Mouse (Mus musculus): Measurements from ENCODE around the gene Rrp8.

Gene Rrp8

GRCm38 (mm10) chr7:105736911-105737521 is at the start of gene Rrp8:
Rrp8 (minus strand) TSS chr7:105737385.
- peak; percentile 54 for DNase-seq (ENCODE audit: low spot score)

DNA sequence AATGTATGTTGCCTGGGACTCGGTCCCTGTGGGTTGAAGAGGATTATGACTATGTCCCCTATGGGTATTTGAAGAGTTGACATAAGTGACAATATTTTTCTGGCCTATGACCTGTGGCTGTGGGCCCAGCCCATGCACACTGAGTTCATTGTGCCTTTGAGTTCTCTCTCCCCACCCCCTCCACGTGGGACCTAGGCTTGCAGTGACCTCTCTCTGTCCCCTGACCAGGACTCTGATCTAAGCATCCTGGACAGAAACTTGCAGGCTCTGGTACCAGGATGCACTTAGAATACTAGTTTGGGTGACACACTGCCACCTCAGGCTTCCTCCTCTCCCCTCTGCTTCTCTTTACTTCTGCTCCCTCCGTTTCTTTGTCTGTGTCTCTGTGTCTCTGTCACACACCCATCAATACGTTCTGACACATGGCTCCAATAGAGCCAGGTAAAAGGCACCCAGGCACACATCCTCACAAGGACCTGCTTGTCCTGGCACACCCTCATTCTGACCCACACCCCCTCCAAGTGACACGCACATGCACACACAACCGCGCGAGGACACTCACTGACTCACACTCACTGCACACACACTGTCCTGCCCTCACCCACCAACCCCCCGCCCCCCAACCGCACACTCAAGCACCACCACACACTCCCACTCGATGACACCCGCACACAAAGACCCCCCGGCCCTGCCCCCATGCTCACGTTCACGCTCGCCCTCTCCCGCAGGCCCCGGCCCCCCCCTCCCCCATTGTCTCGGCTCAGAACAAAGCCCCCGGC is 49.5 kb upstream of the Rrp8 start:
- DNase-seq (ENCODE audit: low spot score), result no peak

- DNase-seq (ENCODE audit: low spot score), result no peak
Observed at GRCm38 (mm10) chr7:105784556-105784955, 47.4 kb upstream of the Rrp8 start.

DNA sequence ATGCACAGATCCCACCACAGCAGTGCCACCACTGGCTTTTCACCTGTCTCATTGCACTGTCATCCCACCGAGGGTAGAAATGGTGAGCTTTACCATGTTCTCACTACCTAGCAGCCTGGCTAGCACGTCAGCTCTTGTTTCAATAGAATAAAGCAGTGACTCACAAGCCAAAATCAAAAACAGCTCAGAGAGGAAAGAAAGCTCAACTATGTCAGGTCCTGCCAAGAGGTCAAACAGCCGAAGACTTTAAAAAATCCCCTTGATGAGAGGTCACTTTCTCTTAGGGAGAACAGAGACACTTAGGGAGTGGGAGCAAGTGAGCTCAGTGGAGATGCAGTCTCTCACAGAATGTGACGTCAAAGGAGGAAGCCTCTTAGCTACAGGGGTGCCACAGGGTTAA is 46.7 kb upstream of the Rrp8 start:
- DNase-seq (ENCODE audit: low spot score), result no peak

GRCm38 (mm10) chr7:105778553-105779265 is 41.5 kb upstream of the Rrp8 start:
- peak; percentile 39 for DNase-seq (ENCODE audit: low spot score)

DNA sequence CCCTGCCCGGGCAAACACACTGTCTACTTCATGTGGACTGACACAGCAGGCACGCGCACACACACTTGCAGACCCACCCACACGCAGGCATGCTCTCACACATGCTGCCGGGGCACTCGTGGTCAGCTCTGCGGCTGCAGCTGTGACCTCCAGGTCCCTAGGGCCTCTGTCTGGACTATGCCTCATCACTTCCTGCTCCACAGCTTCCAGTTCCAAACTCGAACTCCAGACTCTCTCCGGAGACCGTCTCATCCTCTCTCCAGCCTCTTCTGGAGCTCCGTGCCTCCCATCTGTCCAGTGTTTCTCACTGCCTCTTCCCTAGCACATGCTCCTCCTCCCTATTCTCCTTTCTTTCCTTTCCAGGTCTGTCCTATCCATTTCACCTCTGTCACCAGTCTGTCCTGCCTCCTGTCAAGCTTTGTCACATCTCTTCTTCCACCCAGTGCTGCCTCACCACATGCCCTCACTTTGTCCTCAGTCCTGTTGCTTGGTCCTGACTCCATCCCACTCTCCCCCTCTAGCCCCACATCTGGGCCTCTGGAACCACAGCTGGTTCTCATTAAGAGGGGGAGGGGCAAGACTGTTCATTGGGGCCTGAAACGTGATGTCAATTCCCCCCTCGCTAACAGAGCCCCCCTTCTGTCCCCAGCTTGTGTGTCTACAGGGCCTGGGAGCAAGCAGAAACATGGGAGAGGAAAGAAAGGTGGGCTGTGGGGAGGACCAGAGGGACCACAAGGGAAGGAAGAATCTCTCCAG is 40.8 kb upstream of the Rrp8 start:
- peak; percentile 43 for DNase-seq (ENCODE audit: low spot score)

DNA sequence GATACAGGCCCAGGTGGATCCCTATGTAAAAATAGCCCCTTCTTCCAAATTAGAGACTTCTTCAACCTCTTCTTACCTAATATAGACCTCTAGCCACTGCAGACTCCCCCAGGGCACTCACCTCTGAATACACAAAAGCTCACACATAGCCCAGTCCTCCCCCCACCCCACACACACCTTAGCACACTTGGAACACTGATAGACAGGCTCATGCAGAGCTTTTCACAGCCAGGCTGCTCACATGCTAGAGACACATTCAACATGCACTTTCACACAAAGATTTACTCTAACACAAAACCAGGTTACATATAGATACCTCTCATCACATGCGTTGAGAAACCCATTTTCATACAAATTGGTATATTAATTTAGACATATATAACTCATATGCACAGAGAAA is 40.1 kb upstream of the Rrp8 start:
- no peak for DNase-seq (ENCODE audit: low spot score)

- no peak for DNase-seq (ENCODE audit: low spot score)
Observed at GRCm38 (mm10) chr7:105776026-105776425, 38.8 kb upstream of the Rrp8 start.

DNA sequence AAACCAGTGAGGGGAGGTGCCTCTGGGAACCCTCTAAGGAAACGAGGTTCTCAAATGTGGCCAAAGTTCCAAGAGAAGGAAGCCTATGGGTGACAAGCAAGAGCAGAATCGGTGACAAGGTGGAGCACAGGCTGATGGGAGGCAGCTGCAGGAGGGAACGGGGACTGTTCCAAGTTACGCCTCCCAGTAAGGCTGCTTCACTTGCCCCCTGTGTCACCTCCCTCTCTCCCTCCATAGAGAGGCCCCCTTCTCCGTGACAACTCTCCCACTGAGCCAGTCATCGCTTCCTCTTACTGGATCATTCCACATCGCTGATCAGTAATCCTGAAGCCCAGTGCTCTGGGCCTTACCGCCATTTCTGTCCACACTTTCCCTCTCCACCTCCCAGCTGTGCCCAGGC is 37.5 kb upstream of the Rrp8 start:
- no peak for DNase-seq (ENCODE audit: low spot score)

DNA sequence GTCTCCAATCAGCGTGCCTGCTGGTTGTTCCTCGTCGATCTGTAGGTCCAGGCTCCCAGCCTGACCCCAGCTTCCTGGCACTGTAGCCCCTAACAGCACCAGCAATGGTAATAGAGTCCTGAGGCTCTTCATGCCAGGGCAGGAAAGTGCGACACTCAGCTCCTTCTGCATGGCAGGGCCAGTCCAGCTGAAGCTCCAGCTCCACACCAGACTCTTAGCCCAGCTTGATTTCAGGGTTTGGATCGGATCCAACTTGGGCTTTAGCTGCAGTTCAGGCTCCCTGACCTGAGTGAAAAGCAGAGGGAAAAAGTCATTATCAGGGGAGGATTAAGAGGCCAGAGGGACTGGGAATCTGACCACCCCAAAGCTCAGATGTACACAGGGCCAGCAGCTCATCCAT is 35.9 kb upstream of the Rrp8 start:
- DNase-seq (ENCODE audit: low spot score), result no peak

DNA sequence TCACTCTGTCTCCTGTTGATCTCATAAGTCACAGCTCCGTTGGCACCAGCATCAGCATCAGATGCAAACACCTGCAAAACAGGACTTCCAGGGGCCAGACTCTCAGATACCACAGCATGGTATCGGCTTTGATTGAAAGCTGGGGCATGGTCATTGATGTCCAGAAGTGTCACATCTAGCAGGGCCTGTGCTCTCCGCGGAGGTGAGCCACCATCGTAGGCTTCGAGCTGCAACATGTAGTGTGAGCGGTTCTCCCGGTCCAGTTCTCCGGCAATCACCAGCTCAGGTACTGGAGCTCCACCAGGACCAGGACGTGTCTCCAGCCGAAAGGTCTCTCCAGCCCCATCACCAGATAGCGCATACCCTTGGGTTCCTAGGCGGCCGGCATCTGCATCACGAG is 35.1 kb upstream of the Rrp8 start:
- DNase-seq (ENCODE audit: low spot score), result no peak

DNA sequence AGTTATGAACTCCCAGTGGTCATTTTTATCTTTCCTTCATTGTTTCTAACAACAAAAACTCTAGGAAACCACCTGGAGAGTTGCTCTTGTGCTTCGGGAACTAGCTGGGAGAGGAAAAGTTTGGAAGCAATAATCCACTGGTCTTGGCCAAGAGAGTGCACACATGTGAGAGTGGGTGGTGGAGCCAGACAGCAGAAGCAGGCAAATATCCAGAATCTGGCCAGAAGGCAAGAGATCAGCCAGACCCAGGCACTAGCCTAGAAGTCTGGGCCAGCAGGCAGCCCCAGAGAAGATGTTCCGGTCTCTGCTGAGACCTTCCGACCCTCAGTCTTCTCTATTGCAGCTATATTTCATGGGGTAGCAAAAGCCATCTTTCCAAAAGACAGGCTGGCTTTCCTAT is 32.8 kb upstream of the Rrp8 start:
- no peak for DNase-seq (ENCODE audit: low spot score)

- DNase-seq (ENCODE audit: low spot score), result peak; percentile 26
Observed at GRCm38 (mm10) chr7:105767729-105768165, 30.6 kb upstream of the Rrp8 start.

DNA sequence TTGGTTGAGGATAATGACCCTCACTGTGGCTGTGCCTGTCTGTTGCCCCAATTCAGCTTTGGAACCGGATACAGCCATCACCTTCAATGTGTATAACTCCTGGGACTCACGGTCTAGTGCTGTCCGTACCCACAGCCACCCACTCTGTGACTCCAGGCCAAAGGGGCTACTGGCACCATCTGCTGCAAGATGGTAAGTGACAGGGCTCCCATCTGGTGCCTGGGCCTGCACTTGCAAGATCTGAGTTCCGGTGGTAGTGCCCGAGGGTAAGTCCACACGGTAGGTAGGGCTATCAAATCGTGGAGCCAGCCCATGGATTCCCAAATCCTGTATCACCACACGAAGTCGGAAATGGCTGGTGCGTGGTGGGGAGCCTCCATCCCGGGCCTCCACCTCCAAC is 27.1 kb upstream of the Rrp8 start:
- no peak for DNase-seq (ENCODE audit: low spot score)

GRCm38 (mm10) chr7:105762517-105763270 is 25.5 kb upstream of the Rrp8 start:
- no peak for DNase-seq (ENCODE audit: low spot score)

GRCm38 (mm10) chr7:105761813-105762484 is 24.8 kb upstream of the Rrp8 start:
- peak; percentile 48 for DNase-seq (ENCODE audit: low spot score)

DNA sequence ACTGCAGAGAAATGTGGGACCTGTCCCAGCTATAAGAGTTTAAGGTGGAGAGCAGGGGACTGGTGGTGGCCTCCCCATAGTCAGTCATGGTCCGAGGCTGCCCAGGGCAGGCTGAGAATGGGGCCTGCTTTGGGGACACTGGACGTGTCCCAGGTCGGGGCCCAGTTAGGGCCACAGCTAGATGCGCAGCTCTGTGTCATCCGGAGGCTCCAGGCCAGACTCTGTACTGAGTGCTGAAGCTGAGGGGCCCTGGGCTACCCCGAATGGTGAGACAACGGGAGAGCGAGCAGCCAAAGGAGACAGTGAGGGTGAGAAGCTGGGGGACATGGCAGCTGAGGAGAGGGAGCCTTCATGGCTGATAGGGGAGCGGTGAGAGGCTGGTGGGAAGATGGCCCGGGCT is 16.1 kb upstream of the Rrp8 start:
- no peak for DNase-seq (ENCODE audit: low spot score)

- DNase-seq (ENCODE audit: low spot score), result no peak
Observed at GRCm38 (mm10) chr7:105752716-105753115, 15.5 kb upstream of the Rrp8 start.

DNA sequence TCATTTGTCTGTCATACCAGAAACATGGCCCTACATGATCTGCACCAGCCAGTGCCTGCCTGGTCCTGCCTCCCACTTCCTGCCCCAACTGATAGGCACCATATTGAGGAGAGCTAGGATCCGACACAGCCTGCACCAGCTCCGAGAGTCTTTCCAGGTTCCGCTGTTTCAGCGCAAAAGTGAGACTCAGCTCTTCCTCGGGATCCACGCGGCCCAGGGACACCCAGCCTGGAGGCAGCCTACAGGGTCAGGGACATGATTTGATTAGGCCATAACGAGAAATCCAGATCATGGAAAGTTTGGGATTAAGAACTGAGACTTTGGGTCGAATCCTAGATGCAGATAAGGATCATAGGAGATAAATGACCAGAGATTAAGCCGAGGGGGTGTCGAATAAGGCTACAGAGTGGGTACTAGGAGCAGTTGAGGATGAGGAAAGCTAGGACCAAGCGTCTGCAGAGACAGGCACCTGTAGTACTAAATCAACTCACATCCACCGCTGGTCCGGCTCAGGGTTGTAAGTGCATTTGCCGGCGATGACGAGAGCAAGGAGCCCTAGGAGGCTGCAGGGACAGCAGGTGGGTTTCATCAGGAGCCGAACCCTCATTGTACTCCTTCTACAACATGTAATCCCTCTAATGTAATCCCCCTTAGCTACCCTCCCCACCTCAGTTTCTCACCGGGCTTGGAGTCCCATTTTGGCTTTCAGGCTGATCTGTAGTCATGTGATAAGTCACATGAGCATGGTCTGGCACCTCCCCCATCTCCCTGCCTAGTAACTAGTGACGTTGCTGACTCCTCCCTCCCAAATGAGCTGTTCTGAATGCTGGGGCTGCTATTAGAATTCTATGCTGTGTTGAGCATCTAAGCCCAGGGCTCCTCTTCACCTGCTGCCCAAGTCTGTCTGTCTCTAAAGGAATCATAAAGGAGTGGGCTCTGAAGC is 14.6 kb upstream of the Rrp8 start, which contains the start of gene Tpp1:
Tpp1 (minus strand) TSS at position 745 of the 943 bp plus-strand sequence.
- peak; percentile 92 for DNase-seq (ENCODE audit: low spot score)

GRCm38 (mm10) chr7:105747776-105748175 is 10.6 kb upstream of the Rrp8 start:
- no peak for DNase-seq (ENCODE audit: low spot score)
